Mouse (Mus musculus) liver, embryonic 15.5 days (tissue): ENCODE measurements around the gene Crk. TPM values are rescaled to one million over a fixed set of nuclear protein-coding genes. Genes with fewer than 3 reads are reported as not detected.
"Not testable (repeated sequence)": the region's sequence is repeated elsewhere in the genome, so short reads cannot be mapped to it uniquely, and the experiment has no call there.

Experiments used
- ATAC-seq: fragments of 200-750 bp; cut with Nextera tagmentation; 2 replicates; pipeline ENCODE4 v1.8.0; 2017; ENCODE audit warnings: moderate number of reproducible peaks, mild to moderate bottlenecking, moderate library complexity; ENCODE audit not compliant: insufficient read depth
- H3K27ac ChIP-seq: fragments of 300-500 bp; sonication (generic); replicated peaks from 2 replicates; pipeline ENCODE4 v1.5.1; 2015; ENCODE audit warnings: mild to moderate bottlenecking, inconsistent platforms
- H3K27me3 ChIP-seq: fragments of 300-500 bp; sonication (generic); 2 replicates; pipeline ENCODE4 v1.6.1; 2015; ENCODE audit warnings: mild to moderate bottlenecking, inconsistent platforms
- H3K36me3 ChIP-seq: fragments of 300-500 bp; sonication (generic); replicated peaks from 2 replicates; pipeline ENCODE4 v1.6.1; 2015; ENCODE audit warnings: moderate library complexity, mild to moderate bottlenecking, inconsistent platforms
- H3K4me1 ChIP-seq: fragments of 300-500 bp; sonication (generic); replicated peaks from 2 replicates; pipeline ENCODE4 v1.6.1; 2015; ENCODE audit warnings: inconsistent platforms
- H3K4me2 ChIP-seq: fragments of 300-500 bp; sonication (generic); 2 replicates; pipeline ENCODE4 v1.6.1; 2015; ENCODE audit warnings: moderate library complexity, mild to moderate bottlenecking, inconsistent platforms
- H3K4me3 ChIP-seq: fragments of 300-500 bp; sonication (generic); replicated peaks from 2 replicates; pipeline ENCODE4 v1.5.1; 2015; ENCODE audit warnings: mild to moderate bottlenecking, inconsistent platforms
- H3K9ac ChIP-seq: fragments of 300-500 bp; sonication (generic); 2 replicates; pipeline ENCODE4 v1.6.1; 2015; ENCODE audit warnings: moderate library complexity, mild to moderate bottlenecking, inconsistent platforms
- H3K9me3 ChIP-seq: fragments of 300-500 bp; sonication (generic); replicated peaks from 2 replicates; pipeline ENCODE4 v1.6.1; 2016; ENCODE audit warnings: inconsistent platforms
- WGBS: fragments of 180-500 bp; shearing (Covaris S2); methylation state at CpG from one replicate; pipeline ENCODE4 v1.1.7; 2015; ENCODE audit warnings: mixed read lengths; ENCODE audit not compliant: insufficient replicate concordance; 5-methylcytosine and 5-hydroxymethylcytosine counted together
- polyA plus RNA-seq: library from polyadenylated mRNA; unstranded; fragments of >200 nt; fragmentation: Nextera tagmentation; extraction: Ambion mirVana; gene quantifications from 2 replicates; pipeline ENCODE4 v1.2.1, GENCODE M21; 2015

Gene Crk
- polyA plus RNA-seq, 1 experiment from 2014 or later = 32.3 TPM

DNA sequence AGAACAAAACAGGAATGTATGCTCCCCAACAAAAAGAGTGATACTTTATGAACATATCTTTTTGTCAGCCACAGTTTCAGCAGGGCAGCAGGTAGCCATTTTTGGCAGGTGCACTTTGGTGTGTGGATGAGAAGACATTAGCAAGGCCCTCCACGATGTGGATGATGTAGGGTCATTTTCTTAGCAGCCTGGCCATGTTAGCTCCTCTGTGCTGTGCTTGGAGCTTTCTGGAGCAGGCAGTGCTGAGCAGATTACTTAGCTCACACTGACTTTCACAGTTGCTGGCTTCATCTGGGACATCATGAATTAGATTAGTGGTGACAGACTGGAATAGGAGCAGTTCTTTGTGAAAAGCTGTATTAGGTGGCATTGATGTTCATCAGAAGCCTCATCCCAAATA lies 10.9 kb downstream of the Crk start:
- no peaks in the 10 kb centered on the region for H3K9me3 ChIP-seq
- WGBS = 73% methylated on average over 1 of the region's 1 CpGs
- no peak for ATAC-seq

GRCm38 (mm10) chr11:75691047-75691446 lies 12.0 kb downstream of the Crk start:
- no peak overlapping the region for H3K4me3 ChIP-seq
- peaks cover 12% of the 10 kb centered on the region for H3K4me1 ChIP-seq
- H3K27me3 ChIP-seq = no peaks in the 10 kb centered on the region
- peaks cover 77% of the 10 kb centered on the region for H3K36me3 ChIP-seq
- H3K27ac ChIP-seq = no peak overlapping the region
- no peaks in the 10 kb centered on the region for H3K9me3 ChIP-seq
- H3K4me2 ChIP-seq = no peak overlapping the region
- no peak overlapping the region for H3K9ac ChIP-seq
- no peak for ATAC-seq

More for the DNA sequence above, 10.9 kb downstream of the Crk start:
- Histone ChIP-seq H3K36me3 (peaks cover 74% of the 10 kb centered on the region), H3K4me1 (peaks cover 13% of the 10 kb centered on the region), H3K4me3 (no peak overlapping the region), H3K27ac (no peak overlapping the region), H3K9ac (no peak overlapping the region), H3K27me3 (no peaks in the 10 kb centered on the region), H3K4me2 (no peak overlapping the region)

GRCm38 (mm10) chr11:75693570-75693969 lies 14.5 kb downstream of the Crk start:
- H3K4me1 ChIP-seq = 0 out of 2 replicates have a peak, but pooled peaks cover 3% of the 10 kb centered on the region
- H3K4me2 ChIP-seq = no peak overlapping the region
- H3K27ac ChIP-seq = no peak overlapping the region
- 88% methylated on average over 5 of the region's 5 CpGs for WGBS
- H3K27me3 ChIP-seq = no peaks in the 10 kb centered on the region
- no peak for ATAC-seq
- peaks cover 93% of the 10 kb centered on the region for H3K36me3 ChIP-seq
- H3K9ac ChIP-seq = no peak overlapping the region
- no peak overlapping the region for H3K4me3 ChIP-seq
- no peaks in the 10 kb centered on the region for H3K9me3 ChIP-seq

GRCm38 (mm10) chr11:75697464-75697863 lies 18.4 kb downstream of the Crk start:
- WGBS = 93% methylated on average over 3 of the region's 3 CpGs
- not testable (repeated sequence) for H3K9ac ChIP-seq, H3K9me3 ChIP-seq, H3K4me1 ChIP-seq, H3K4me3 ChIP-seq, ATAC-seq, H3K4me2 ChIP-seq, H3K27ac ChIP-seq, H3K27me3 ChIP-seq
- peaks cover 97% of the 10 kb centered on the region for H3K36me3 ChIP-seq

DNA sequence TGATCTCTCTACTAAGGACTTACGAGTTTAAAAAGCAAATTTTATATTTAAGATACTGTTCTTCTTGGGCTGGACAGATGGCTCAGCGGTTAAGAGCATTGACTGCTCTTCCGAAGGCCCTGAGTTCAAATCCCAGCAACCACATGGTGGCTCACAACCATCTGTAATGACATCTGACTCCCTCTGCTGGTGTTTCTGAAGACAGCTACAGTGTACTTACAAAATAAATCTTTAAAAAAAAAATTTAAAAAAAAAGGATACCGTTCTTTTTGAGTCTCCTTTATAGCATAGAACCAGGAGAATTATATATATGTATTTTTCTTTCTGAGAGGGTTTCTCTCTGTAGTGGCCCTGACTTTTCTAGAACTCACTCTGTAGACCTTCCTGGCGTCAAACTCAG lies 21.5 kb downstream of the Crk start:
- Histone ChIP-seq H3K4me1 (no peaks in the 10 kb centered on the region), H3K9me3 (no peaks in the 10 kb centered on the region), H3K9ac (no peak overlapping the region), H3K36me3 (peaks cover 98% of the 10 kb centered on the region), H3K27ac (no peak overlapping the region), H3K4me2 (no peak overlapping the region), H3K27me3 (no peaks in the 10 kb centered on the region), H3K4me3 (no peak overlapping the region)
- WGBS = 88% methylated on average over 5 of the region's 5 CpGs
- no peak for ATAC-seq

DNA sequence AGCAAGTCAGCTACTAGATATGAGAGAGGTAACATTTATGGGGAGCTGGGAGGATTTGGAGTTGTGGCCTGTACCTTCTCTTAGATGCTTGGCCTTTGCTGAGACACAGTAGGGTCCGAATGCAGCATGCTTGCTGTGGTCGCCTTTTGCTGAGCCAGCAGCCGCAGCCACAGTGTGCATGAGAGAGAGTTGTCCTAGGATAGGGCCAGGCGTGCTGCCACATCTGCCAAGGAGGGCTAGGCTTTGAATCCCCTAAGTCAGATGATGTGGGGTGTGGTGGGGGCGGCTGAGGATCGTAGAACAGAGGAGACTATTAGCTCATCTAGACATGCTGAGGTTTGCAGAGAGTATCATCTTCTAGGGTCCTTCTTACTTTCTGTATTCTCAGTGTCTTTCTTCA lies 23.7 kb downstream of the Crk start:
- WGBS = 85% methylated on average over 6 of the region's 6 CpGs
- Histone ChIP-seq H3K4me2 (no peak overlapping the region), H3K4me1 (no peaks in the 10 kb centered on the region), H3K9me3 (no peaks in the 10 kb centered on the region), H3K9ac (no peak overlapping the region), H3K27me3 (no peaks in the 10 kb centered on the region), H3K27ac (no peak overlapping the region), H3K4me3 (no peak overlapping the region), H3K36me3 (peaks cover 94% of the 10 kb centered on the region)
- no peak for ATAC-seq

- no peak overlapping the region for H3K4me3 ChIP-seq
- no peak for ATAC-seq
- no peak overlapping the region for H3K27ac ChIP-seq
- peaks cover 85% of the 10 kb centered on the region for H3K36me3 ChIP-seq
- H3K4me1 ChIP-seq = no peaks in the 10 kb centered on the region
- H3K9ac ChIP-seq = no peak overlapping the region
- no peaks in the 10 kb centered on the region for H3K27me3 ChIP-seq
- 85% methylated on average over 2 of the region's 2 CpGs for WGBS
- H3K4me2 ChIP-seq = no peak overlapping the region
- no peaks in the 10 kb centered on the region for H3K9me3 ChIP-seq
These were observed 24.7 kb downstream of the Crk start for GRCm38 (mm10) chr11:75703748-75704147.

GRCm38 (mm10) chr11:75713949-75714348 lies 34.9 kb downstream of the Crk start:
- ATAC-seq = no peak

DNA sequence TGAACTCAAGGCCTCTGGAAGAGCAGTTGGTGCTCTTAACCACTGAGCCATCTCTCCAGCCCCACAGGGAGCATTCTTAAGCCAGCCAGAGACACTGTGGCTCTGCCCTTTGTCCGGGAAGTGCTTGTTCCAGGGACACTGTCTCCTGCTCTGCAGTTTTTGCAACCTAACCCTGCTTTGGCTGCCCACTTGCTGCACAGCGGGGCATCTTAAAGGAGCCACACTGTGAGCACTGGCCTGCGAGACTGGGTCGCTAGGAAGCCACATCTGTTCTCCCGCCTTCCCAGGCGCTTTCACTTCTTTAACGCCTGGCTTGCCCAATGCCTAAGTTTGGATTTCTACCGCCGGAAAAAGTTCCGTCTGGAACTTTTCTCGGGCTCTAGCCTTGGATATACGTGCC lies 36.5 kb downstream of the Crk start:
- Histone ChIP-seq H3K4me1 (no peaks in the 10 kb centered on the region), H3K4me2 (no peak overlapping the region), H3K9me3 (no peaks in the 10 kb centered on the region), H3K36me3 (no peaks in the 10 kb centered on the region), H3K4me3 (no peak overlapping the region), H3K27me3 (no peaks in the 10 kb centered on the region), H3K27ac (no peak overlapping the region), H3K9ac (no peak overlapping the region)
- whole genome bisulfite sequencing = 55% methylated on average over 12 of the region's 12 CpGs
- ATAC-seq = no peak

More at GRCm38 (mm10) chr11:75713949-75714348, 34.9 kb downstream of the Crk start:
- H3K9me3 ChIP-seq = no peaks in the 10 kb centered on the region
- WGBS = 59% methylated on average over 1 of the region's 1 CpGs
- H3K4me2 ChIP-seq = no peak overlapping the region
- no peak overlapping the region for H3K9ac ChIP-seq
- no peaks in the 10 kb centered on the region for H3K36me3 ChIP-seq
- H3K27me3 ChIP-seq = no peaks in the 10 kb centered on the region
- no peak overlapping the region for H3K4me3 ChIP-seq
- H3K4me1 ChIP-seq = no peaks in the 10 kb centered on the region
- H3K27ac ChIP-seq = no peak overlapping the region

GRCm38 (mm10) chr11:75716661-75717325 lies 37.7 kb downstream of the Crk start:
- 0 out of 2 replicates have a peak, but pooled peaks cover 2% of the 10 kb centered on the region for H3K36me3 ChIP-seq
- no peak overlapping the region for H3K27ac ChIP-seq
- no peak overlapping the region for H3K4me2 ChIP-seq
- no peak for ATAC-seq
- no peaks in the 10 kb centered on the region for H3K4me1 ChIP-seq
- WGBS = 71% methylated on average over 8 of the region's 8 CpGs
- H3K4me3 ChIP-seq = no peak overlapping the region
- no peaks in the 10 kb centered on the region for H3K9me3 ChIP-seq
- H3K27me3 ChIP-seq = no peaks in the 10 kb centered on the region
- no peak overlapping the region for H3K9ac ChIP-seq

GRCm38 (mm10) chr11:75722339-75722738 lies 43.3 kb downstream of the Crk start:
- H3K4me3 ChIP-seq = no peak overlapping the region
- no peaks in the 10 kb centered on the region for H3K27me3 ChIP-seq
- H3K36me3 ChIP-seq = 0 out of 2 replicates have a peak, but pooled peaks cover 2% of the 10 kb centered on the region
- no peaks in the 10 kb centered on the region; the same call in 1 of the 2 replicates for H3K9me3 ChIP-seq
- H3K9ac ChIP-seq = no peak overlapping the region
- H3K27ac ChIP-seq = no peak overlapping the region
- no peaks in the 10 kb centered on the region for H3K4me1 ChIP-seq
- 38% methylated on average over 4 of the region's 4 CpGs for WGBS
- H3K4me2 ChIP-seq = no peak overlapping the region
- ATAC-seq = no peak

DNA sequence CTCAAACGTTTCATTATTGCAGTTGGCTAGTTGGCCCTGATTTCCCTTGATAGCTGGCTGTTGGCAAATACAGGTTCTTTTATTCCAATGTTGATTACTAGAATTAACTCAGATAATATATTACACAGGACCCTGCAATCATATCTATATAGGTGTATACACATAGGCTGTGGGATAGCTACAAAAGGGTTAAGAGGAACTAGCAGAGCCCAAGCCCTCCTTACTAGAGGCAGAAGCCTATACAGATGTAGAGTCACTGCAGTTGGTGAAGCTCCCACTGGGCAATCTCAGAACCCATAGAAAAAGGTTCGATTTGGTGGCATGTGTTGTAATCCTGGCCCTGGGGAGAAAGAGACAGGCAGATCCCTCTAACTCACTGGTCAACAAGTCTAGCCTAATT lies 48.1 kb downstream of the Crk start:
- 31% methylated on average over 2 of the region's 2 CpGs for WGBS
- 0 out of 2 replicates have a peak, but pooled peaks cover 5% of the 10 kb centered on the region for H3K27me3 ChIP-seq
- H3K36me3 ChIP-seq = no peaks in the 10 kb centered on the region
- no peak overlapping the region for H3K4me2 ChIP-seq
- no peaks in the 10 kb centered on the region; the same call in 1 of the 2 replicates for H3K9me3 ChIP-seq
- ATAC-seq = no peak
- no peak overlapping the region for H3K4me3 ChIP-seq
- no peak overlapping the region for H3K9ac ChIP-seq
- H3K4me1 ChIP-seq = peaks cover 13% of the 10 kb centered on the region
- H3K27ac ChIP-seq = no peak overlapping the region
